Mouse (Mus musculus) midbrain, embryonic 12.5 days (tissue): ENCODE measurements at regions not wholly inside any gene's neighbourhood (a gene's known extent, or its start where the extent isn't known, plus 50 kb on each side); places are given as distances from the start of the nearest gene placed in this dataset.
A peak's percentile ranks its signal among the peaks of the same experiment; 100 is the strongest.
"Not testable (repeated sequence)": the region's sequence is repeated elsewhere in the genome, so short reads cannot be mapped to it uniquely, and the experiment has no call there.

ENCODE experiments used
- ATAC-seq: fragments of 200-750 bp; cut with Nextera tagmentation; 2 replicates; pipeline ENCODE4 v1.8.0; 2017; ENCODE audit warnings: low read depth, moderate TSS enrichment, moderate library complexity; ENCODE audit not compliant: low FRiP score
- H3K27ac ChIP-seq: fragments of 300-500 bp; sonication (generic); replicated peaks from 2 replicates; pipeline ENCODE4 v1.5.1; 2016; ENCODE audit warnings: mild to moderate bottlenecking
- H3K27me3 ChIP-seq: fragments of 300-500 bp; sonication (generic); 2 replicates; pipeline ENCODE4 v1.6.1; 2016; ENCODE audit warnings: mild to moderate bottlenecking
- H3K36me3 ChIP-seq: fragments of 300-500 bp; sonication (generic); 2 replicates; pipeline ENCODE4 v1.6.1; 2016
- H3K4me1 ChIP-seq: fragments of 300-500 bp; sonication (generic); 2 replicates; pipeline ENCODE4 v1.6.1; 2016
- H3K4me2 ChIP-seq: fragments of 300-500 bp; sonication (generic); replicated peaks from 2 replicates; pipeline ENCODE4 v1.6.1; 2016; ENCODE audit warnings: mild to moderate bottlenecking, moderate library complexity
- H3K4me3 ChIP-seq: fragments of 300-500 bp; sonication (generic); 2 replicates; pipeline ENCODE4 v1.5.1; 2016; ENCODE audit warnings: mild to moderate bottlenecking
- H3K9ac ChIP-seq: fragments of 300-500 bp; sonication (generic); replicated peaks from 2 replicates; pipeline ENCODE4 v1.6.1; 2016; ENCODE audit warnings: mild to moderate bottlenecking, moderate library complexity
- H3K9me3 ChIP-seq: fragments of 300-500 bp; sonication (generic); 2 replicates; pipeline ENCODE4 v1.6.1; 2016; ENCODE audit warnings: mild to moderate bottlenecking
- WGBS: fragments of 180-500 bp; shearing (Covaris S2); methylation state at CpG from one replicate; pipeline ENCODE4 v1.1.7; 2016; 5-methylcytosine and 5-hydroxymethylcytosine counted together

DNA sequence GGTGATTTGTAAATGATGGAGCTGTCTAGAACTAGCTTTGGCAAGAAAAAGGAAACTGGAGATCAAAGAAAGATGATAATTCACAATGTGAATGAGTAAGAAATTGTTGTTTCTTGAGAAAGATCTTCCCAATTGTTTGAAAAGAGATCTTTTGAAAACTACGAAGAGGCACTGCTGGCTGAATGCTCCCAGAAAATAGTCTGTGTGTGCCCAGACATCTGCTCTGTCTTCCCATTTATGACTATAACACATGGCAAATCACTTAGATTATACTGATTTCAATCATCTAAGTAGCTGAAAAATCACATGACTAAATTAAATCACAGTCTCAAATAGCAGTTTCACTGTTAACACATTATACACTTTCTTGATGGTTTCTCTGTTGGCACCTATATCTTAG, 434.2 kb upstream of the Sema6d start:
- H3K9ac ChIP-seq: no peak overlapping the region
- H3K27me3 ChIP-seq: no peaks in the 10 kb centered on the region
- no peak overlapping the region for H3K4me2 ChIP-seq
- no peak overlapping the region for H3K4me3 ChIP-seq
- WGBS: 97% methylated on average over 1 of the region's 1 CpGs
- H3K4me1 ChIP-seq: no peaks in the 10 kb centered on the region
- H3K27ac ChIP-seq: no peak overlapping the region
- no peaks in the 10 kb centered on the region for H3K36me3 ChIP-seq
- no peak for ATAC-seq
- H3K9me3 ChIP-seq: no peaks in the 10 kb centered on the region

GRCm38 (mm10) chr2:123688290-123689030, 401.3 kb upstream of the Sema6d start:
- Histone ChIP-seq H3K27me3 (no peaks in the 10 kb centered on the region), H3K4me3 (no peak overlapping the region), H3K4me1 (no peaks in the 10 kb centered on the region), H3K36me3 (no peaks in the 10 kb centered on the region), H3K9me3 (no peaks in the 10 kb centered on the region), H3K4me2 (no peak overlapping the region), H3K27ac (no peak overlapping the region), H3K9ac (no peak overlapping the region)
- WGBS: 72% methylated on average over 4 of the region's 4 CpGs
- no peak for ATAC-seq

GRCm38 (mm10) chr2:123689801-123690200, 400.0 kb upstream of the Sema6d start:
- no peak overlapping the region for H3K4me2 ChIP-seq
- H3K4me3 ChIP-seq: no peak overlapping the region
- no peaks in the 10 kb centered on the region for H3K27me3 ChIP-seq
- no peak for ATAC-seq
- no peaks in the 10 kb centered on the region for H3K36me3 ChIP-seq
- H3K4me1 ChIP-seq: no peaks in the 10 kb centered on the region
- no peak overlapping the region for H3K9ac ChIP-seq
- WGBS: 85% methylated on average over 1 of the region's 1 CpGs
- no peaks in the 10 kb centered on the region for H3K9me3 ChIP-seq
- no peak overlapping the region for H3K27ac ChIP-seq

GRCm38 (mm10) chr2:123739688-123740087, 350.1 kb upstream of the Sema6d start:
- H3K27me3 ChIP-seq: no peaks in the 10 kb centered on the region
- H3K9me3 ChIP-seq: no peaks in the 10 kb centered on the region
- no peaks in the 10 kb centered on the region for H3K4me1 ChIP-seq
- H3K36me3 ChIP-seq: no peaks in the 10 kb centered on the region
- no peak overlapping the region for H3K27ac ChIP-seq
- H3K4me3 ChIP-seq: no peak overlapping the region
- 85% methylated on average over 4 of the region's 4 CpGs for WGBS
- ATAC-seq: no peak
- no peak overlapping the region for H3K4me2 ChIP-seq
- H3K9ac ChIP-seq: no peak overlapping the region

GRCm38 (mm10) chr2:123740541-123740940, 349.2 kb upstream of the Sema6d start:
- H3K9me3 ChIP-seq: no peaks in the 10 kb centered on the region
- H3K9ac ChIP-seq: no peak overlapping the region
- H3K27ac ChIP-seq: no peak overlapping the region
- WGBS: 81% methylated on average over 6 of the region's 6 CpGs
- H3K27me3 ChIP-seq: no peaks in the 10 kb centered on the region
- no peaks in the 10 kb centered on the region for H3K4me1 ChIP-seq
- no peak overlapping the region for H3K4me3 ChIP-seq
- H3K4me2 ChIP-seq: no peak overlapping the region
- H3K36me3 ChIP-seq: no peaks in the 10 kb centered on the region
- ATAC-seq: no peak

DNA sequence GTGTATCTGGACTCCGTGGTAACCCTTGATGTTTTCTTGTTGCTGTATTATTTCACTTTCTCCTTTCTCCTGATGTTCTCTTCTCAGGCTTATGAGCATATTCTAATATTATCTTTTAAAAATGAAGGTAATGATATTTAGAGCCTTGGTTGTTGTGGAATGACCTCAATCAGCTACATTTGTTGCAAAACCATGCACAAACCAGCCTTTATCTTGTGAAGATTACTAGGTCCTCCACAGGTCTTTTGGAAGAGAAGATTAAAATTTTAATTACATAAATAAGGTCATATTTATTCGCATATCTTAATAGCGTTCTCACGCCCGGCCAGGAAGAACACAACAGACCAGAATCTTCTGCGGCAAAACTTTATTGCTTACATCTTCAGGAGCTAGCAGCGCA, 335.5 kb upstream of the Sema6d start:
- Histone ChIP-seq H3K4me1 (no peaks in the 10 kb centered on the region), H3K27ac (no peak overlapping the region), H3K4me2 (peak overlapping the region; percentile 38), H3K9me3 (no peaks in the 10 kb centered on the region), H3K9ac (no peak overlapping the region), H3K36me3 (no peaks in the 10 kb centered on the region), H3K4me3 (peak overlapping the region; percentile 24; the same call in 1 of the 2 replicates), H3K27me3 (no peaks in the 10 kb centered on the region)
- WGBS: 86% methylated on average over 7 of the region's 7 CpGs
- ATAC-seq: peak; percentile 54; the same call in 1 of the 2 replicates

- H3K36me3 ChIP-seq, H3K9me3 ChIP-seq, H3K27me3 ChIP-seq, H3K9ac ChIP-seq, H3K27ac ChIP-seq, H3K4me1 ChIP-seq: not testable (repeated sequence)
- peak overlapping the region; percentile 24; the same call in 1 of the 2 replicates for H3K4me3 ChIP-seq
- 36% methylated on average over 19 of the region's 24 CpGs for WGBS
- H3K4me2 ChIP-seq: peak overlapping the region; percentile 38; the same call in 1 of the 2 replicates
- ATAC-seq: peak; percentile 65; the same call in 1 of the 2 replicates
These were observed 334.9 kb upstream of the Sema6d start for GRCm38 (mm10) chr2:123754656-123755499.

- peaks cover 4% of the 10 kb centered on the region; the same call in 1 of the 2 replicates for H3K4me1 ChIP-seq
- H3K36me3 ChIP-seq: no peaks in the 10 kb centered on the region
- 84% methylated on average over 3 of the region's 3 CpGs for WGBS
- H3K27ac ChIP-seq: 0 out of 2 replicates have a peak overlapping the region, but pooled peaks have one; percentile 25
- H3K27me3 ChIP-seq: no peaks in the 10 kb centered on the region
- H3K9ac ChIP-seq: no peak overlapping the region
- H3K9me3 ChIP-seq: no peaks in the 10 kb centered on the region
- H3K4me3 ChIP-seq: no peak overlapping the region
- H3K4me2 ChIP-seq: no peak overlapping the region
- peak; percentile 72; the same call in 1 of the 2 replicates for ATAC-seq
These were observed 290.5 kb upstream of the Sema6d start for GRCm38 (mm10) chr2:123799226-123799786.

GRCm38 (mm10) chr2:123805646-123806045, 284.1 kb upstream of the Sema6d start:
- H3K4me2 ChIP-seq: no peak overlapping the region
- no peak for ATAC-seq
- no peak overlapping the region for H3K4me3 ChIP-seq

GRCm38 (mm10) chr2:123806370-123806769, 283.4 kb upstream of the Sema6d start:
- H3K9me3 ChIP-seq: no peaks in the 10 kb centered on the region
- H3K4me3 ChIP-seq: no peak overlapping the region
- no peak overlapping the region for H3K4me2 ChIP-seq
- no peak for ATAC-seq
- WGBS: 78% methylated on average over 2 of the region's 2 CpGs
- no peak overlapping the region for H3K27ac ChIP-seq
- H3K4me1 ChIP-seq: no peaks in the 10 kb centered on the region
- H3K36me3 ChIP-seq: no peaks in the 10 kb centered on the region
- H3K9ac ChIP-seq: no peak overlapping the region
- no peaks in the 10 kb centered on the region for H3K27me3 ChIP-seq

More at GRCm38 (mm10) chr2:123805646-123806045, 284.1 kb upstream of the Sema6d start:
- WGBS: 70% methylated on average over 2 of the region's 2 CpGs
- Histone ChIP-seq H3K27ac (no peak overlapping the region), H3K27me3 (no peaks in the 10 kb centered on the region), H3K36me3 (no peaks in the 10 kb centered on the region), H3K9me3 (no peaks in the 10 kb centered on the region), H3K4me1 (no peaks in the 10 kb centered on the region), H3K9ac (no peak overlapping the region)

DNA sequence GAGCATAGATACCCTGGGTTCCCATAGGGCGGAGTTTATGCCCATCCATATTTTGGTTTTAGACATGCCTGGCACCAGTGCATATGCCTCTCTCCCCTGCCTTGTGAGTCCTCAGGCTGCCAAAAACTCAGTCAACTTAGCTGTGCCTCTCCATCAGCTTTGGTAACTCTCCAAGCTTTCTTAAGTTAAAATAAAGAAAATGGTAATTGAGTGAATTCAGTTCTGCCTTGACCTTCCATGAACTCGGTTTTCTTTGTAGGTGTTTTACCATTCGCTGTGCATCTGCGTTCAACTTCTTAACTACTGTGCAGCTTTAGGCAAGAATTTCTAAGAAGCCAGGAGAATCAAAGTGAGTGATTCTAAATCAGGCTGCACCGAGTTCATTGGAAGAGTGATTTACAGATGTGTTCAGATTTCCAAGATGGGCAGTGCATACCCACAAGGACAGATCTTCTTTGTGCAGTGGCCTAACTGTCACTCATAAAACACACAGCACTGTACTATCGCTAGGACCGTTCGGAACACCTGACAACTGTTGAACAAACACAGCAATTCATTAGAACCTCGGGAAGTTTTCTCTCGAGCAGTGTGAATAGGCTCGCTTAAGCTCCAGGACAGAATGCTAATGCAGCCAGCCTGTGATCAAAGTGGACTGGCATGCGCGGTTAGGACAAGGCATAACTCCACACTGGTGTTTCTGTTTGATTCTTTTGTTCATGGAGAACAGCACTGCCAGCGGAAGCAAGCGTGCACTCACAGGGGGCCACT, 276.4 kb upstream of the Sema6d start:
- H3K27ac ChIP-seq: peak overlapping the region; percentile 68
- peaks cover 19% of the 10 kb centered on the region for H3K4me1 ChIP-seq
- H3K27me3 ChIP-seq: no peaks in the 10 kb centered on the region
- ATAC-seq: peak; percentile 93
- H3K9me3 ChIP-seq: no peaks in the 10 kb centered on the region
- WGBS: 26% methylated on average over 15 of the region's 15 CpGs
- no peaks in the 10 kb centered on the region for H3K36me3 ChIP-seq
- peak overlapping the region; percentile 42 for H3K4me2 ChIP-seq
- H3K4me3 ChIP-seq: no peak overlapping the region
- no peak overlapping the region for H3K9ac ChIP-seq
